13 mouse cellular contexts compared by ENCODE assay signal in the genomic region with DNA sequence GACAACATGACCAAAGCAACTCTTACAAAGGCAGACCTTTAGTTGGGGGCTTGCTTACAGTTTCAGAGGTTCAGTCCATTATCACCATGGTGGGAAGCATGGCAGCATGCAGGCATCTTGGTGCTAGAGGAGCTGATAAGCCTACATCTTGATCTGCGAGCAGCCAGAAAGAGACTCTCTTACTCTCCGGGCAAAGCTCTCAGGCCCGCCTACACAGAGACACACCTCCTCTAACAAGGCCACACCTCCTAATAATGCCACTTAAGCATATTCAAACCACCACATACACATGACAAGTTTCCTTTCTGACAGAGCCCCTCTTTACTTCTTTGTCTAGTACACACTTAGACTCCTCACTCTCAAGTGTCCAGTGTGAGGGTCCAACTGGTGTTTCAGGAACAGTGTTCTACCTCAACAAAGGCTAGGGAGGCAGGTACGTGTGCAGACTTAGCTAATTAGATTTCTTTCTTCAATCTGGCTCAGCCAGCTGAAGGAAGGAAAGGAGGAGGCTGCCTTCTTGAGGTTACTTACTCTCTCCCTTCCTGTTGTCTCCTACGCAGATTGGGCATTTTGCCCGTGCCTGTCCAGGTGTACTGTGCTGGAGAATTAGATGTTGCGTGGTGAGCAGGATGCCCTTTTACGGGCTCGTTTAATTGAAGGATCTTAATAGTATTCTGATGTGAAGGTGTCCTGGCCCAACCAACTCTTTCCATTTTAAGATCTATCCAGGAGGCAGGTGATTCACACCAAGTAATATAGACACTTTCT.
DNase-seq lines count a peak whose midpoint lies in the region; ATAC-seq and TF ChIP-seq lines count a peak whose summit lies in the region.
"Had no signal": no experiment of that assay in that cellular context is flagged by ENCODE, and none has a peak within 500 bp of the region (broad histone marks: within the 10 kb centered on the region; RNA-seq: fewer than 3 reads in every experiment).

No protein-coding gene starts in this region.

- ATAC-seq in kidney, embryonic 14.5 days (ENCODE audit: low FRiP score, low TSS enrichment): no peak
- ATAC-seq in liver, embryonic 12.5 days: peak; percentile 78
- no peak for ATAC-seq in forebrain, postnatal 0 days

- H3K27me3 ChIP-seq in kidney, embryonic 14.5 days (ENCODE audit: control insufficient read depth, insufficient read depth, low read length): no peaks in the 10 kb centered on the region
- no peaks in the 10 kb centered on the region for H3K27me3 ChIP-seq in MEL (ENCODE audit: control insufficient read depth in 1 of 2, insufficient read depth in 2 of 2, low read length in 2 of 2)
- H3K27me3 ChIP-seq in liver, embryonic 12.5 days (replicated peaks): no peaks in the 10 kb centered on the region
- H3K27me3 ChIP-seq in forebrain, postnatal 0 days (ENCODE audit: insufficient read depth, low read length): no peaks in the 10 kb centered on the region
- H3K27me3 ChIP-seq: hindbrain, embryonic 13.5 days; lung, embryonic 15.5 days; midbrain, embryonic 12.5 days had no signal

- DNase-seq in kidney, postnatal 10 days: peak; percentile 32
- peak; percentile 34 for DNase-seq in CD4-positive, CD25-positive, alpha-beta regulatory T cell, adult 2 months (ENCODE audit: low read depth, low spot score)
- peak; percentile 49 for DNase-seq in MEL (ENCODE audit: low read depth, low spot score)
- no peak for DNase-seq in forebrain, postnatal 0 days
- no peak for DNase-seq in left cerebral cortex, postnatal 4 days
- no peak for DNase-seq in adrenal gland, postnatal 25 days
- DNase-seq: adrenal gland, postnatal 10 days had no signal

- no peak overlapping the region for H3K9ac ChIP-seq in kidney, embryonic 14.5 days (ENCODE audit: low read depth, low read length)
- H3K9ac ChIP-seq in MEL (ENCODE audit: control insufficient read depth, low read depth, low read length, poor library complexity, severe bottlenecking): no peak overlapping the region
- H3K9ac ChIP-seq in liver, embryonic 12.5 days: no peak overlapping the region
- no peak overlapping the region for H3K9ac ChIP-seq in forebrain, postnatal 0 days
- H3K9ac ChIP-seq: hindbrain, embryonic 13.5 days; lung, embryonic 15.5 days; midbrain, embryonic 12.5 days had no signal

- no peaks in the 10 kb centered on the region for H3K36me3 ChIP-seq in kidney, embryonic 14.5 days (ENCODE audit: control insufficient read depth, insufficient read depth, low read length)
- peaks cover 0 to 24% of the 10 kb centered on the region in 2 experiments; a peak in 2 of 4 replicates for H3K36me3 ChIP-seq in MEL (ENCODE audit: control insufficient read depth in 1 of 2, insufficient read depth in 2 of 2, low read length in 2 of 2)
- peaks cover 8% of the 10 kb centered on the region for H3K36me3 ChIP-seq in liver, embryonic 12.5 days
- no peaks in the 10 kb centered on the region for H3K36me3 ChIP-seq in forebrain, postnatal 0 days (ENCODE audit: insufficient read depth)
- H3K36me3 ChIP-seq: hindbrain, embryonic 13.5 days; lung, embryonic 15.5 days; midbrain, embryonic 12.5 days had no signal

- no peaks in the 10 kb centered on the region for H3K9me3 ChIP-seq in kidney, embryonic 14.5 days (ENCODE audit: control insufficient read depth, low read length)
- no peaks in the 10 kb centered on the region for H3K9me3 ChIP-seq in MEL (replicated peaks; ENCODE audit: insufficient read depth, low read length)
- H3K9me3 ChIP-seq in liver, embryonic 12.5 days (replicated peaks): no peaks in the 10 kb centered on the region
- no peaks in the 10 kb centered on the region for H3K9me3 ChIP-seq in forebrain, postnatal 0 days (ENCODE audit: low read length)
- H3K9me3 ChIP-seq: hindbrain, embryonic 13.5 days; lung, embryonic 15.5 days; midbrain, embryonic 12.5 days had no signal

- no peak overlapping the region for H3K27ac ChIP-seq in kidney, embryonic 14.5 days (ENCODE audit: low read depth, low read length)
- H3K27ac ChIP-seq in MEL (ENCODE audit: control insufficient read depth, low read depth, low read length): no peak overlapping the region
- H3K27ac ChIP-seq in liver, embryonic 12.5 days: 0 out of 2 replicates have a peak overlapping the region, but pooled peaks have one; percentile 3
- no peak overlapping the region for H3K27ac ChIP-seq in forebrain, postnatal 0 days (ENCODE audit: low read depth, low read length)
- H3K27ac ChIP-seq: hindbrain, embryonic 13.5 days; lung, embryonic 15.5 days; midbrain, embryonic 12.5 days had no signal

- no peak overlapping the region for H3K4me2 ChIP-seq in kidney, embryonic 14.5 days (replicated peaks; ENCODE audit: low read depth, low read length)
- H3K4me2 ChIP-seq in liver, embryonic 12.5 days: no peak overlapping the region
- H3K4me2 ChIP-seq in forebrain, postnatal 0 days (ENCODE audit: low read depth): no peak overlapping the region
- H3K4me2 ChIP-seq: hindbrain, embryonic 13.5 days; lung, embryonic 15.5 days; midbrain, embryonic 12.5 days had no signal

- TF ChIP-seq CTCF in MEL (IDR thresholded peaks at IDR 0.05 in 2 of 3, conservative IDR thresholded peaks at IDR 0.05 in 1 of 3; ENCODE audit: control insufficient read depth in 1 of 3, insufficient read depth in 1 of 3, low read depth in 2 of 3, low read length in 3 of 3, poor library complexity in 1 of 3, severe bottlenecking in 1 of 3): no peak
- TF ChIP-seq CTCF in forebrain, postnatal 0 days (IDR thresholded peaks at IDR 0.05; ENCODE audit: low read depth): no peak

- intact Hi-C loops in left cerebral cortex, postnatal 4 days (cut with DNase I): no loop called here

- TF ChIP-seq EP300 in MEL (IDR thresholded peaks at IDR 0.05; ENCODE audit: low read depth in 1 of 2, low read length in 2 of 2): no peak

- no peak overlapping the region for H3K4me3 ChIP-seq in kidney, embryonic 14.5 days (ENCODE audit: low read length)
- H3K4me3 ChIP-seq in MEL (ENCODE audit: control insufficient read depth in 1 of 2, insufficient read depth in 1 of 2, low read depth in 2 of 2, low read length in 2 of 2): no peak overlapping the region
- H3K4me3 ChIP-seq in liver, embryonic 12.5 days: no peak overlapping the region
- no peak overlapping the region for H3K4me3 ChIP-seq in forebrain, postnatal 0 days (ENCODE audit: low read depth, low read length)
- H3K4me3 ChIP-seq: erythroblast, embryonic 14.5 days; hindbrain, embryonic 13.5 days; lung, embryonic 15.5 days; midbrain, embryonic 12.5 days had no signal

- TF ChIP-seq RAD21 in MEL (IDR thresholded peaks at IDR 0.05; ENCODE audit: low read depth, low read length): no peak

- WGBS in kidney, embryonic 14.5 days: 79% methylated on average over 9 of the region's 9 CpGs
- WGBS in liver, embryonic 12.5 days (ENCODE audit: insufficient replicate concordance): 53% methylated on average over 9 of the region's 9 CpGs
- WGBS in forebrain, postnatal 0 days: 60% methylated on average over 9 of the region's 9 CpGs

- TF ChIP-seq POLR2A in MEL (IDR thresholded peaks at IDR 0.05; ENCODE audit: control insufficient read depth in 1 of 2, insufficient read depth in 1 of 2, low read depth in 1 of 2, low read length in 2 of 2, poor library complexity in 1 of 2): no peak

- no peaks in the 10 kb centered on the region for H3K4me1 ChIP-seq in kidney, embryonic 14.5 days (ENCODE audit: control insufficient read depth, insufficient read depth, low read length)
- peaks cover 17 to 21% of the 10 kb centered on the region in 2 experiments for H3K4me1 ChIP-seq in MEL (ENCODE audit: control insufficient read depth in 1 of 2, insufficient read depth in 2 of 2, low read length in 2 of 2)
- peaks cover 91% of the 10 kb centered on the region for H3K4me1 ChIP-seq in liver, embryonic 12.5 days
- H3K4me1 ChIP-seq in forebrain, postnatal 0 days (ENCODE audit: insufficient read depth): 0 out of 2 replicates have a peak, but pooled peaks cover 6% of the 10 kb centered on the region

- peaks cover 2% of the 10 kb centered on the region; the same call in 1 of the 2 replicates for H3K79me2 ChIP-seq in MEL (ENCODE audit: control insufficient read depth, insufficient read depth, low read length, poor library complexity)

TF ChIP-seq in MEL, 35 proteins besides CTCF, POLR2A, EP300 and RAD21:
- TF ChIP-seq MYC (IDR thresholded peaks at IDR 0.05; ENCODE audit: low read depth, low read length) (no peak), MAZ (IDR thresholded peaks at IDR 0.05; ENCODE audit: low read depth, low read length) (no peak), GATA1 (IDR thresholded peaks at IDR 0.05; ENCODE audit: low read depth, low read length) (peak; percentile 30), JUND (IDR thresholded peaks at IDR 0.05; ENCODE audit: low read depth, low read length) (no peak), USF1 (IDR thresholded peaks at IDR 0.05; ENCODE audit: low read depth, low read length) (no peak)

Comparison
In these comparisons a context has a peak if more than half of its experiments do, and no peak if none do; other contexts are left out.
1. DNase-seq: peak in kidney, postnatal 10 days (single experiment), CD4-positive, CD25-positive, alpha-beta regulatory T cell, adult 2 months (single experiment) and MEL (single experiment); none in forebrain, postnatal 0 days (single experiment), left cerebral cortex, postnatal 4 days (single experiment) and adrenal gland, postnatal 25 days (single experiment).